Mouse (Mus musculus) heart, embryonic 15.5 days (tissue): ENCODE results near the gene Vmn1r188. TPM values are rescaled to one million over a fixed set of nuclear protein-coding genes. Genes with fewer than 3 reads are reported as not detected.
"Not testable (repeated sequence)": the region's sequence is repeated elsewhere in the genome, so short reads cannot be mapped to it uniquely, and the experiment has no call there.

Experiments
- ATAC-seq: fragments of 200-750 bp; cut with Nextera tagmentation; replicated peaks from 2 replicates; pipeline ENCODE4 v1.8.0; 2017; ENCODE audit warnings: low read depth, moderate TSS enrichment; ENCODE audit not compliant: insufficient number of reproducible peaks, insufficient read depth, low FRiP score
- H3K27ac ChIP-seq: fragments of 300-500 bp; sonication (generic); 2 replicates; pipeline ENCODE4 v1.5.1; 2015; ENCODE audit warnings: mild to moderate bottlenecking, inconsistent platforms
- H3K27me3 ChIP-seq: fragments of 300-500 bp; sonication (generic); 2 replicates; pipeline ENCODE4 v1.6.1; 2015; ENCODE audit warnings: inconsistent platforms
- H3K36me3 ChIP-seq: fragments of 300-500 bp; sonication (generic); 2 replicates; pipeline ENCODE4 v1.6.1; 2015; ENCODE audit warnings: mild to moderate bottlenecking, inconsistent platforms
- H3K4me1 ChIP-seq: fragments of 300-500 bp; sonication (generic); replicated peaks from 2 replicates; pipeline ENCODE4 v1.6.1; 2015; ENCODE audit warnings: inconsistent platforms
- H3K4me2 ChIP-seq: fragments of 300-500 bp; sonication (generic); 2 replicates; pipeline ENCODE4 v1.6.1; 2015; ENCODE audit warnings: inconsistent platforms, mild to moderate bottlenecking, moderate library complexity
- H3K4me3 ChIP-seq: fragments of 300-500 bp; sonication (generic); 2 replicates; pipeline ENCODE4 v1.5.1; 2015; ENCODE audit warnings: mild to moderate bottlenecking, inconsistent platforms
- H3K9ac ChIP-seq: fragments of 300-500 bp; sonication (generic); 2 replicates; pipeline ENCODE4 v1.6.1; 2015; ENCODE audit warnings: mild to moderate bottlenecking, inconsistent platforms
- H3K9me3 ChIP-seq: fragments of 300-500 bp; sonication (generic); replicated peaks from 2 replicates; pipeline ENCODE4 v1.6.1; 2016; ENCODE audit warnings: inconsistent platforms
- WGBS: fragments of 180-500 bp; shearing (Covaris S2); methylation state at CpG from one replicate; pipeline ENCODE4 v1.1.7; 2015; ENCODE audit warnings: mixed read lengths; 5-methylcytosine and 5-hydroxymethylcytosine counted together
- polyA plus RNA-seq: library from polyadenylated mRNA; unstranded; fragments of >200 nt; fragmentation: Nextera tagmentation; extraction: Ambion mirVana; gene quantifications from 2 replicates; pipeline ENCODE4 v1.2.1, GENCODE M21; 2015

Vmn1r188 gene
- not detected in 2 replicates for polyA plus RNA-seq

- 83% methylated on average over 1 of the region's 1 CpGs for WGBS
- not testable (repeated sequence) for H3K27ac ChIP-seq, H3K4me1 ChIP-seq, H3K27me3 ChIP-seq, ATAC-seq, H3K36me3 ChIP-seq, H3K9me3 ChIP-seq, H3K4me2 ChIP-seq, H3K4me3 ChIP-seq, H3K9ac ChIP-seq
Measured at GRCm38 (mm10) chr13:22084140-22084539, at the start of gene Vmn1r188. Gene Vmn1r188 (plus strand): TSS chr13:22084440.

GRCm38 (mm10) chr13:22034443-22035266 is 49.6 kb upstream of the Vmn1r188 start:
- under 1% methylated on average over 14 of the region's 14 CpGs for WGBS
- Histone ChIP-seq H3K4me3 (peak overlapping the region; percentile 52), H3K27ac (peak overlapping the region; percentile 78), H3K9ac (peak overlapping the region; percentile 38), H3K4me2 (peak overlapping the region; percentile 71), H3K27me3 (no peaks in the 10 kb centered on the region), H3K4me1 (peaks cover 12% of the 10 kb centered on the region), H3K9me3 (no peaks in the 10 kb centered on the region), H3K36me3 (no peaks in the 10 kb centered on the region)
- no peak for ATAC-seq

- under 1% methylated on average over 28 of the region's 69 CpGs for WGBS
- Histone ChIP-seq H3K4me3 (peak within 1 kb of the TSS; percentile 52), H3K27ac (peak within 1 kb of the TSS; percentile 78), H3K4me1 (peaks cover 18% of the 10 kb centered on the region), H3K9ac (peak within 1 kb of the TSS; percentile 45), H3K4me2 (peak within 1 kb of the TSS; percentile 71)
- H3K36me3 ChIP-seq, H3K27me3 ChIP-seq, H3K9me3 ChIP-seq: not testable (repeated sequence)
- ATAC-seq, result peak; percentile 96
Measured at GRCm38 (mm10) chr13:22035267-22036148, 48.7 kb upstream of the Vmn1r188 start, which contains the start of the genes Hist1h2ah and Hist1h2bk. Gene Hist1h2ah (minus strand): TSS chr13:22035568. Gene Hist1h2bk (plus strand): TSS chr13:22035870.

- Histone ChIP-seq H3K9ac (peak overlapping the region; percentile 45), H3K9me3 (no peaks in the 10 kb centered on the region), H3K27me3 (no peaks in the 10 kb centered on the region), H3K4me1 (peaks cover 22% of the 10 kb centered on the region), H3K36me3 (no peaks in the 10 kb centered on the region), H3K4me3 (peak overlapping the region; percentile 52), H3K27ac (peak overlapping the region; percentile 77), H3K4me2 (peak overlapping the region; percentile 71)
- peak; percentile 27; the same call in 1 of the 2 replicates for ATAC-seq
- WGBS, result 3% methylated on average over 22 of the region's 23 CpGs
Measured at GRCm38 (mm10) chr13:22036149-22036956, 47.9 kb upstream of the Vmn1r188 start.

- peaks cover 27% of the 10 kb centered on the region for H3K4me1 ChIP-seq
- no peaks in the 10 kb centered on the region for H3K36me3 ChIP-seq
- H3K4me2 ChIP-seq, result peak overlapping the region; percentile 71; the same call in 1 of the 2 replicates
- peak overlapping the region; percentile 45 for H3K9ac ChIP-seq
- WGBS, result 73% methylated on average over 3 of the region's 3 CpGs
- peak overlapping the region; percentile 52; the same call in 1 of the 2 replicates for H3K4me3 ChIP-seq
- H3K9me3 ChIP-seq, result no peaks in the 10 kb centered on the region
- no peaks in the 10 kb centered on the region for H3K27me3 ChIP-seq
- no peak for ATAC-seq
- H3K27ac ChIP-seq, result peak overlapping the region; percentile 77
Measured at GRCm38 (mm10) chr13:22036986-22037385, 47.3 kb upstream of the Vmn1r188 start.

- no peaks in the 10 kb centered on the region for H3K36me3 ChIP-seq
- no peak overlapping the region for H3K9ac ChIP-seq
- no peak overlapping the region for H3K4me2 ChIP-seq
- peaks cover 30% of the 10 kb centered on the region for H3K4me1 ChIP-seq
- no peaks in the 10 kb centered on the region for H3K9me3 ChIP-seq
- no peak for ATAC-seq
- no peaks in the 10 kb centered on the region for H3K27me3 ChIP-seq
- H3K27ac ChIP-seq, result 0 out of 2 replicates have a peak overlapping the region, but pooled peaks have one; percentile 77
- WGBS, result 68% methylated on average over 2 of the region's 2 CpGs
- no peak overlapping the region for H3K4me3 ChIP-seq
Measured at GRCm38 (mm10) chr13:22037415-22037814, 46.8 kb upstream of the Vmn1r188 start.

GRCm38 (mm10) chr13:22039364-22039763 is 44.9 kb upstream of the Vmn1r188 start:
- Histone ChIP-seq H3K4me3 (no peak overlapping the region), H3K27ac (no peak overlapping the region), H3K4me1 (peaks cover 36% of the 10 kb centered on the region), H3K36me3 (no peaks in the 10 kb centered on the region), H3K4me2 (no peak overlapping the region), H3K9me3 (no peaks in the 10 kb centered on the region), H3K9ac (no peak overlapping the region), H3K27me3 (no peaks in the 10 kb centered on the region)
- no peak for ATAC-seq
- WGBS, result 67% methylated on average over 5 of the region's 5 CpGs

GRCm38 (mm10) chr13:22039951-22040463 is 44.2 kb upstream of the Vmn1r188 start:
- no peak for ATAC-seq
- Histone ChIP-seq H3K9me3 (no peaks in the 10 kb centered on the region), H3K27ac (peak overlapping the region; percentile 83), H3K4me3 (peak overlapping the region; percentile 50), H3K36me3 (no peaks in the 10 kb centered on the region), H3K9ac (peak overlapping the region; percentile 51; the same call in 1 of the 2 replicates), H3K4me1 (peaks cover 32% of the 10 kb centered on the region), H3K4me2 (peak overlapping the region; percentile 69), H3K27me3 (no peaks in the 10 kb centered on the region)
- 12% methylated on average over 2 of the region's 2 CpGs for WGBS

- Histone ChIP-seq H3K4me1 (peaks cover 32% of the 10 kb centered on the region), H3K4me3 (peak overlapping the region; percentile 50), H3K9ac (peak overlapping the region; percentile 51), H3K4me2 (peak overlapping the region; percentile 69), H3K36me3 (no peaks in the 10 kb centered on the region), H3K9me3 (no peaks in the 10 kb centered on the region), H3K27ac (peak overlapping the region; percentile 83), H3K27me3 (no peaks in the 10 kb centered on the region)
- ATAC-seq, result no peak
- under 1% methylated on average over 24 of the region's 24 CpGs for WGBS
Measured at GRCm38 (mm10) chr13:22040464-22041141, 43.6 kb upstream of the Vmn1r188 start.

- under 1% methylated on average over 27 of the region's 27 CpGs for WGBS
- peaks cover 31% of the 10 kb centered on the region for H3K4me1 ChIP-seq
- not testable (repeated sequence) for H3K27me3 ChIP-seq, H3K9me3 ChIP-seq, H3K36me3 ChIP-seq
- peak within 1 kb of the TSS; percentile 83 for H3K27ac ChIP-seq
- H3K4me2 ChIP-seq, result peak within 1 kb of the TSS; percentile 69
- H3K4me3 ChIP-seq, result peak within 1 kb of the TSS; percentile 50
- peak; percentile 57 for ATAC-seq
- H3K9ac ChIP-seq, result peak within 1 kb of the TSS; percentile 54
Measured at GRCm38 (mm10) chr13:22041142-22041536, 43.1 kb upstream of the Vmn1r188 start, which contains the start of gene Hist1h4i. Gene Hist1h4i (minus strand): TSS chr13:22041362.
